Mouse (Mus musculus): ENCODE measurements around the gene Sgsm3.
"Not testable (repeated sequence)": the region's sequence is repeated elsewhere in the genome, so short reads cannot be mapped to it uniquely, and the experiment has no call there.

The Sgsm3 gene

DNA sequence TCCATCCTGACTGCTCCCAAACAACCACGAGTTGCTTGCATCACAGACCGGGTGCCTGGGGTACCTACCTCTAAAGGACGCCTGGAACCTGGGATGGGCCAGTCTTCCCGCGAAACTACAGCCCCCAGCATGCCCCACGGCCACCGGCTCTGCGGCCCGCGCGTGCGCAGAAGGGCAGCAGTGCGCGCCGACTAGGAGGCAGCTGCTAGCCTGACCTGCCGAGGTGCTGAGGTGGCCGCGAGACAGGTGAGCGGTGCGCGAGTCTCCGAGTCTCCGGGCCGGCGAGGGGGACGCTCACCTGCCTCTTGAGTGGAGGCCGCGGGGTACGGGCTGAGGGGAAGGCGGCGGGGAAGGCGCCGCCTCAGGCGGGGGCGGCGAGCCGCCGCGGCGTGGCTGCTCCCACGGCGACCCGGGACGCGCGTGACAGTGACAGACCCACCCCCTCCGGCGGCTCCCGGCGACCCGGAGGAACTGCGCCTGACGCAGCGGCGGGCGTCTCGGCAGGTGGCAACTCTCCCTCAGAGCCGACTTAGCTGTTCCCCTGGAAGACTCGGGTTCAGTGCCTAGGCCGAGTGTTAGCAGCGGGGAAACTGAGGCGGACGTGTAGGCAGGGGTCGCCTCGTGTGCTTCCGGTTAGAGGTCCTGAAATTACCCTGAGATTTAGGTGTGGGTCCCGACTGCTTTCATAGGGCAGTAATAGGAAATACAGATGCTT, at the start of gene Sgsm3:
TSS of gene Sgsm3 (plus strand) at position 146 of the 715 bp plus-strand sequence.
- DNase-seq (ENCODE audit: low read depth, low spot score), result peak; percentile 70

DNA sequence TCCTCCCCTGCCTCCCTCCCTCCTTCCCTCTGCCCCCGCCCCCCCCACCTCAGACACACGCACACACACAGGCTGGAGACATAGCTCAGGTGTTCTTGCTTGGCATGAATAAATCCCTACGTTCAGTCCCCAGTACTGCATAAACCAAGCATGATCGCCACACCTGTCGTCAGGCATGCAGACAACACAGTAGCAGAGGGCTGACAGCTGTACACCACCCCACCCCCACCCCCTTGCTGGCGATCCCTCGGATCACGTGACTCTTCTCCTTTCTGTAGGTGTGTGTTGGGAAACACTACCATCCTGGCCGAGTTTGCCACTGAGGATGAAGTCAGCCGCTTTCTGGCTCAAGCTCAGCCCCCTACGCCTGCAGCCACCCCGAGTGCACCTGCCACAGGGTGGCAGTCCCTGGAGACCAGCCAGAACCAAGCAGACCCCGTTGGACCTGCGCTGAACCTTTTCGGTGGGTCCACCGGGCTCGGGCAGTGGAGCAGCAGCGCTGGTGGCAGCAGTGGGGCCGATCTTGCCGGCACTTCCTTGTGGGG, 48.7 kb upstream of the Sgsm3 start:
- no peak for DNase-seq (ENCODE audit: low read depth, low spot score)

DNA sequence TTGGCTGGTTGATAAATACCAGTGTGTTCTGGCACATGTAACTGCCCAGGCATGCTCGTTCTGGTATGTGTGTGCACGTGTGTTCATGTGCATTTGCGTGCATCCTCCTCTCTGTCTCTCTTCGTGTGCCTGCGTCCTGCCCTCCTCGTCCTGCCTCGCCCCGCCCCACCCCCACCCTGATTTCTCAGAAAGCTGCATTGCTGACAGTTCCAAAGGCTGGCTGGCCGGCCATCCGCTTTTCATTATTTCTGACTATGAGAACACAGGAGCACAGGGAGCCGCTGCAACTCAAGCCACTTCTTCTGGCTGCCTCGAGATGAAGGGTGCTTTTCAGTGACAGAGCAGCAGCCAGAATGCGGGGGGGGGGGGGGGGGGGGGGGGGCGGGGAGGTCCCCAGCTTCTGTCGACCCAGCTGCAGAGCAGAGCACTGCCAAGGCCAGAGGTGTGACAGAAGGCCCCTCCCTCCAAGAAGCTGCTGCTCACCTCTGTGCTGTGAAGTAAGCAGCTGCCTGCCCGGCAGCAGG, 47.5 kb upstream of the Sgsm3 start:
- DNase-seq (ENCODE audit: low read depth, low spot score), result no peak

DNA sequence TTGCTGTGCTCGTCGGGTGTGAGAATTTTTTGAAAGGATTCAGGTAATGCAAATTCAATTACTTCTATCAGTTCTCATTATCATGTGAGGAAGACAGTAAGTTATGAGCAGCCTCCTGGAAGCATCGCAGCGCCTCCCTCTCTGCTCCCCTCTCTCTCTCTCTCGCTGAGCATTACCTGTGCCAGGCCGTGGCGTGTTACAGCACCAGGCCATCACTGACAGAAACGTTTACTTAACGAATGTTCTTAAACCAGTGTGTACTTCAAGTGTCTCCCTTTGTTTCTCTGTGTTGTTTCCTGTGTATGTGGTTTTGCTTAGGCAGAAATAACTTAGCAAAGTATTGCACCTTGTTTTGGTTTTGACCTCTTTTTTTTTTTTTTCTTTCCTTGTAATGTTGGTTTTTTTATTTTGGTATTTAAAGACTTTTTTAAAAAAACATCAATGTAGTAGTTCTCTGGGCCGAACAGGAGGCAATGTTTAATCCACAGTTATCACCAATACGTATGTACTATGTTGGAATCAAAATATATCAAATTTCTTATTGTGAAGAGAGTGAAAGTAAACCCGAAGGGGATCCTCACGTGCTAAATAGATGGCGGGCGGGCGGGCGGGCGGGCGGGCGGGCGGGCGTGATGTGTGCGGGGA, 46.8 kb upstream of the Sgsm3 start:
- DNase-seq (ENCODE audit: low read depth, low spot score), result not testable (repeated sequence)

DNA sequence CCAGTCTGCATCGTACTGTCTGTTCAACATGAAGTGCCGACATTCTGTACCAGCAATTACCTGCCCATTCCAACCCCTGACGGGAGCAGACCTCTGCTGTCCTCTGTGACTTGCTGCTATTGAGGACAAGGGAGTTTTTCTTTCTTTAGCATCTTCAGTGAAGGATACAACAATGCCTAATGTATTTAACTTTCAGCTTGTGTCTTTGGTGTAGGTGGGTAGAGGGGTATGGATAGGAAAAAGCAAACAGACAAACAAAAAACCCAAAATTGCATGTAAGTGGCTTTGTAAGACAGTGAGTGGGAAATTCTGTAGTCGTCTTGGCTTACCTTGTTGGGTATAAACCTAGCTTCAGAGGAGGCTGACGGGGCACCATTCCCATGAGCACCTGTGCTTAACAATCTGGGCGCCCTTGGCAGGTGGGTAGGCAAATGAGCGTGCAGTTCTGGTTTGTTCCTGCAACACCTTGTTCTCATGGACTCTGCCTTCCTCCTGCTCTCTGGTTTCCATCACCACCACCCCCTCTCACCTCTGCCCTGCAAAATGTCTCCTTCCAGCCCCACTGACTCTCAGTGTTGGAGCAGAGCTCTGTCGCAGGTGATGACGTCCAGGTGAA, 46.1 kb upstream of the Sgsm3 start:
- no peak for DNase-seq (ENCODE audit: low read depth, low spot score)

DNA sequence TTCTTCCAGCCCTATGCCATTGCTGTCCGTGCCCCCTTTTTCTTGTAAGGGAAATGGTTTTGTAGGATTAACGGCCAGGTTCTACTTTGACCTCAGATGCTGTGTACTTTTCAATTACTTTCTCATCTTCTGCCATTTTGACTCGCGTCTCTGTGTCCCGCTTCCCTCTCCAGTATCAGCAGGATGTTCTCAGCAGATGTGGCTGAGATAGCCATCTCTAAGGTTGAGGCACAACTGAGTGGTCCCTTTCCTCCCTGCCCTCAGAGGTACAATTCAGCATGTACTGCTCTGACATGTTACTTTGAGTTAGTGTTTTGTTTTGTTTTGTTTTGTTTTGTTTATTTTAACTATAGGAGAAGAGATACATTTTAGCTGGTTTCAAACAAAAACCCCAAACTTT, 42.7 kb upstream of the Sgsm3 start:
- DNase-seq (ENCODE audit: low read depth, low spot score), result no peak

DNA sequence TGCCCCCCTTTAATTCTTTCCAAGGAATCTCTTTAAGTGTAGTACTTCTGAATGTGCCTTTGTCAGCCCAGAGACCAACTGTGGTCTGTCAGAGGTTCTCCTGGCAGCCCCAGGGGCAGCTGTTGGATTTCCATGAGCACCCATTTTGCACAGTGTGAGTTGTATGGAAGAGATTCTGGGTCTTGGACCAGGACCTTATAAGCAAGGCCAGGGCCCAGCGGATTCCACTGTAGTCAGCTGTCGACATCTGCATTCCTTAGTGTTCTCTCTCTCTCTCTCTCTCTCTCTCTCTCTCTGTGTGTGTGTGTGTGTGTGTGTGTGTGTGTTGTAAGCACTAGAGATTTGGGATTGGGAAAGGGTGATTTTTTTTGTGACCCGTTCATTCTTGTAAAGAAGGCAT, 40.9 kb upstream of the Sgsm3 start:
- DNase-seq (ENCODE audit: low read depth, low spot score), result no peak

DNA sequence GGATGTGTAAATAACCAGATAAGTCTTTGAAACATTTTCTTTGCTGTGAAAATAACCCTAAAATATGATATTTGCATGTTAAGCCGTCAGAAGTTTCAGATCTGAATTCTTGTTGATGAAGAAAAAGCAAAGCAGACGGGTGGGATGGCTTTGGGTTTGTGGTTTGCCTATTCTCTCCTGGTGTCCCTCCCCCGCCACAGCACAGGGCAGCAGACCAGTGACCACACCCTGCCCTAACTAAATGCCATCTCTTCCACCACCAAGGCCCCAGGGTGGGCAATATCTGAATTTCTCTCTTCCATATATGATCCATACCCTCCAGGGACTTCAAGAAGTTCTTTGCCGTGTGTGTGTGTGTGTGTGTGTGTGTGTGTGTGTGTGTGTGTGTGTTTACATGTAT, 39.0 kb upstream of the Sgsm3 start:
- no peak for DNase-seq (ENCODE audit: low read depth, low spot score)

DNA sequence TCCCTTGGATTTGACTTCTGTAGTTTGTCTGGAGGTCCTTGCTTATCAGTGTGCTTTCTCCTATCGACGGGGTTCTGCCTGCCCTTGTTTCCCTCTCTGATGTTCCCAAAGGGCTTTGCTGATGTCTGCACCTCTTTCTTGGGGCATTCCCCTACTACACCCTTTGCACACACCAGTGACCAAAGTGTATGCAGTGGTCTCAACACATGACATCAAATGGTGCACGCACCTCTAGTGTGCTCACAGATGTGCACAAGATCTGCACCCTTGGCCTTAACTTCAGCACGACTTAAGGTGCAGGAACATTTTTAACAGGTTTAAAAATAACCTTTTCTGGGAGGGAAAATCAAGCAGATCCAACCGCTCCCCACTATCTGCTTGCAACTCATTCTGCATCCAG, 38.2 kb upstream of the Sgsm3 start:
- no peak for DNase-seq (ENCODE audit: low read depth, low spot score)

DNA sequence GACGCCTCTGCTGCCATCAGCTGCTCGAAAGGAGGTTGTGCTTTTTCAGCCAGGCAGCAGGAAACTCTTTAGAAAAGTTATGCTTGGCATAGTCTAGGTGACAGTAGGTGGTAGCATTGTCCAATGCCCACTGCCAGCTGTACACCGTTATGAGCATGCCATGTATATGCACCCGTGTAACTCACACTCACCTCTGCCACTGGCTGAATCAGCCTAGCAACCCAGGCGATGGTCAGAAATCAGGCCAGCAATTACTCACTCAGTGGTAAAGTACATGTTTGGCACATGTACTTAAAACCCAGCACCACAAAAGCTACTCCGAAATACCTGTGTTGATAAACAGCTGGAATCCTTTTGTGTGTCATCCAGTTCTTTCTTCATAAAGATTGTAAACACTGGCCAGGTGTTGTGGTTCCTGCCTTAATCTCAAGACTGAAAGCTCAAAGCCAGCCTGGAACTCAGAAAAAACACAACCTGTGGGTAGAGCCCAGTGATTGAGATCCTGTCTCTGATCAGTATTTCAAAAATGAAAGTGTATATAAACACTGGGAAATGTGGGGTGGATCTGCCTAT, 36.0 kb upstream of the Sgsm3 start:
- DNase-seq (ENCODE audit: low read depth, low spot score), result no peak

DNA sequence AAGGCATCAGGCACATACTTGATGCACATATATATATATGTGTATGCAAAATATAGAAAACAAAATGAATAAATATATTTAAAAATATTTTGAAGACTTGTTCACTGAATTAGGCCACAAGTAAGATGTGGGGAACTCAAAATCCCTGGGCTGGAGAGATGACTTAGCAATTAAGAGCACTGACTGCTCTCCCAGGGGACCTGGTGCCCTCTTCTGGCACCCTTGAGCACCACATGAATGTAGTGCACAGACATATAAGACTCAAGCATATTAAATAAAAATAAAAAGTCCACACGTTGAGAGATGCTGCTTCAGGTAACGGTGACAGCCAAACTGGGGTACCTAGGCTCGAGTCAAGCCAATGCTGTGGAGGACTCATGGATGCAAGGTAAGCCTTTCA, 31.7 kb upstream of the Sgsm3 start:
- no peak for DNase-seq (ENCODE audit: low read depth, low spot score)

DNA sequence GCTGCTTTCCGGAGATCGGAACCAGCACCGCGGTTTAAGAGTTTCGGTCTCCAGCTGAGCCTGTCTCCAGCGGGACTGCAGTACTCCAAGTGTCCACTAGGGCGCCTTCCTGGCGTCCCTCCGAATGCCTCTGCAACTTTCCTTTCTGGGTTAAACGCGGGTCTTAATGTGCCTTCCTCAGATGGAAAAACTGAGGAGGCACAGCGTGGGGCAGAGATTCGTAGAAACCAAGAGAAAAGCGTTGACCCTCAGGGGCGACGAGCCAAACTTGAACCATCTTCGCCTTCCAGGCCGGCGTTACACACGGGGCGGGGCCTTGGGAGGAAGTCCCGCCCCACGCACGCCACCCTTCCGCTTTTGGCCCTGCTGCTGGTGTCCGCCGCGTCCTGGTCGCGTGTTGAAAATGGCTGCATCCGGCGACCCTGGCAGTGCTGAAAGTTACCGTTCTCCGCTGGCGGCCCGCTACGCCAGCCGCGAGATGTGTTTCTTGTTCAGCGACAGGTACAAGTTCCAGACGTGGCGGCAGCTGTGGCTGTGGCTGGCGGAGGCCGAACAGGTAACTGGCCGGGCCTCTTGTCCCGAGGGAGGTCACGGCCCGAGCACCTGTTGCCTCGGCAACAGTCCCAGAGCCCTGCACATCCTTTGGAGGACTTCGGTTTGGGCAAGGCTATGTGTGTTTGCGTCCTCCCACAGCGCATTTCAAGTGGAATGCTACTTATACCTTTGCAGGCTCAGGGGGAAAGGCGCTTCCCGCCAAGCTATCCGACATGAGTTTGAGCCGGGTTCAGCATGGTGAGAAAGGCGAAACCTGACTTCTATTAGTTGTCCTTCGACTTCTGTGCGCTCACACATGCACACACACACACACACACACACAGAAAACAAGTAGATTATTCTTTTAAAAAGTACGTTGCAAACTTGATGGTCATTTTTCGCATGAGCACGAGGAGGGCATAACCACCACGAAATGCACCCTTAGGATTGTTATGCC, 29.1 kb upstream of the Sgsm3 start, which contains the start of gene Adsl:
TSS of gene Adsl (plus strand) at position 346 of the 991 bp plus-strand sequence.
- peak; percentile 87 for DNase-seq (ENCODE audit: low read depth, low spot score)

DNA sequence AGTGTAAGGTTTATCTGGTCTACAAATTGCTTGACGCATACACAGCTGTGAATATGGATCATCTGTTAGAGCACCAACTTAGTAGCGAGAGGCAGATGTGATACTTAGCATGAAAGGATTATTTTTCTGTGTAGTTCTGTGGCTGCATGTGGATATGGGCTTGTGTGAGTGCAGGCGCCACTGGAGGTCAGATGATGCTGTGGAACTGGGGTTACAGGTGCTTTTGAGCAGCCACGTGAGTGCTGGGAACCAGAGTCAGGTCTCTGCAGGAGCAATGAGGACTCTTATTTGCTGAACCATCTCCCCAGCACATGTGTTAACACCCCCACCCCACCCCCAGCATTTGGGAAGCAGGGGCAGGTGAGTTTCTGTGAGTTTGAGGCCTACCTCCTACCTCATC, 28.1 kb upstream of the Sgsm3 start:
- no peak for DNase-seq (ENCODE audit: low read depth, low spot score)

DNA sequence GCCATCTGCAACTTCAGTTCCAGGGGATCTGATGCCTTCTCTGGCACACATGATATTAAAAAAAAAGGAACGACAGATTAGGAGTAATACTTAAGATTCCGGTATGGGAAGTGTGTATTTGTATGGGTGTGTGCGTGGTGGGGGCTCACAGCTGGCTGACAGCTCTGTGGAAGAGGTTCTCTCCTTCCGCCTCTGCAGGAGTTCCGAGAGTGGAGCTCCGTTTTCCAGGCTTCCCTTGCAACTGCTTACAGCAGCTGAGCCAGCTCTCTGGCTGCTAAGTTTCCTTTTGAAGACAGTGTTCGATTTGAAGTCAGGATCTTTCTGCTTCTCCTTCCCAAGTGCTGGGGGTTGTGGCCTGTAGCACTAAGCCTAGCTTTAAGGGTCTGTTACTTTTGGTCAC, 27.5 kb upstream of the Sgsm3 start:
- no peak for DNase-seq (ENCODE audit: low read depth, low spot score)

DNA sequence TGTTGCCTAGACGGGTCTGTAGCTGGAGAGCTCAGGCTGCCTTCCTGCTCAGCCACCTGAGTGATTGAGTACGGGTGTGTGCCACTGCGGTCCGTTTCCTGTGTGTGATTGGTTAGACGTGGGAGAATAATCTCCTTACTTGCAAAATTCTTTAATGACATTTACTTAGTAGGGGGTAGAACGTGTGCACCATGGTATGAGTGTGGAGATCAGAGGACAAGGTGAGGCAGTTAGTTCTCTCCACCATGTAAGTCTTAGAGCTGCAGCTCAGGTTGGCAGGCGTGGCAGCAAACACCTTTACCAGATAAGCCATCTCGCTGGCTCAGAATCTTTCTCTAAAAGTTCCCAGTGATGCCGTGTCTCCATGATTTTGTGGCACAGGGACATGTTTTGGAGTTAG, 23.6 kb upstream of the Sgsm3 start:
- DNase-seq (ENCODE audit: low read depth, low spot score), result no peak

DNA sequence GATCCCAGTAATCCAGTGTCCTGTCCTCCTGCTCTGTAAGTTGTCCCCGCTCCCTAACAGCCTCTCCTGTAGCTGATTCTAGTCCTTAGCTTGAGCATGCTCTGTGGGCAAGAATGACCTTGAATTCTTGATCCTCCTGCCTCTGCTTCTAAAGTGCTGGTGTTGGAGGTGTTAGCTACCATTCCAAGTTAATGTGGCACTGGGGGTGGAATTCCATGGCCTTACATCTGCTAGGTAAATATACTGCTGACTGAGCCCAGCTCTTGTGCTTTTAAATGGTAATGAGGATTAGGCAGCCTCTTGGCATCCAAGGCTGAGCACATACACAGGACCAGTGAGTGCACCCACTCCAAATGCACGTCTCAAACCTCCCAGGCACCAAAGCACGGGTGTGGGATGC, 22.7 kb upstream of the Sgsm3 start:
- DNase-seq (ENCODE audit: low read depth, low spot score), result no peak

DNA sequence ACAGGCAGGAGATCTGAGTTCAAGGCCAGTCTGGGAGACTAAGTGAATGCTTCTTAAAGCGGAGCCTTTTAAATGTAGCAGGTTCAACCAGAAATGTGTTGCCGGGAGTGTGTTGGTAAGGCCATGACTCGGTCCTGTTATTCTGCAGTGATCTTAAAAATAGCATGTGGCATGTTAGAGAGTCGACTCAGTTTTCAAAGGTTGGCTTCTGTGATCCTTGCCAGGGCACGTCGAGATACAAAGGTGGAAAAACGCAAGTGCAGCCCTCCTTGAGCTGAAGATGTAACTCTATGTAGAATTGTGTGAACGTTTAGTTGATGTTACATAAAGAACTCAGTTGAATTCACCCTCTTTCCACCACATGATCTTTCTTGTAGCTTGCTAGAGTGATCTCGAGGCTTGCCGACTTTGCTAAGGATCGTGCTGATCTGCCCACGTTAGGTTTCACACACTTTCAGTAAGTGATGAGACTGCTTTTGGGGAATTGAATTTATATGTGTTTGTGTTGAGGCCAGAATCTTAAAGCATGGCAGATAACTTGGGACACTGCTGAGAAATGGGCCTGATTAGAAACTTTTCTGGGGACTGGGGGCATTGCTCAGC, 21.6 kb upstream of the Sgsm3 start:
- no peak for DNase-seq (ENCODE audit: low read depth, low spot score)

DNA sequence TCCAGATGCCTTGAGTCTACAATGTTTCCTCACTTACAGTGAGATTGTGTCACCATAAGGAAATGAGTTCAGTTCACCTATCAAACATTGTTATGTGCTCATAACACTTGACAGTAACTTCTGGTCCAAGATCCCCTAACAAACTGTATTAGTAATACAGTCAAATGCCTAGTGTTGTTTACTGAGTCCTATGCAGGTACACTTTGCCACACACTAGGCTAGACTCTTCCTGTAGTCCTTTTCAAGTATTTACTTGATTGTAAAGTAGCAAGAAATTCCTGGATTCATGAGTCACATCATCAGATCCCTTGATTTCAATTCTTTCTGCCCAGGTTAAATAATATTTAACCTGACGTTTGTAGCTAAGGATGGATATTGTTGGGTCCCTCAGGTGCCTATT, 8.2 kb upstream of the Sgsm3 start:
- no peak for DNase-seq (ENCODE audit: low read depth, low spot score)

DNA sequence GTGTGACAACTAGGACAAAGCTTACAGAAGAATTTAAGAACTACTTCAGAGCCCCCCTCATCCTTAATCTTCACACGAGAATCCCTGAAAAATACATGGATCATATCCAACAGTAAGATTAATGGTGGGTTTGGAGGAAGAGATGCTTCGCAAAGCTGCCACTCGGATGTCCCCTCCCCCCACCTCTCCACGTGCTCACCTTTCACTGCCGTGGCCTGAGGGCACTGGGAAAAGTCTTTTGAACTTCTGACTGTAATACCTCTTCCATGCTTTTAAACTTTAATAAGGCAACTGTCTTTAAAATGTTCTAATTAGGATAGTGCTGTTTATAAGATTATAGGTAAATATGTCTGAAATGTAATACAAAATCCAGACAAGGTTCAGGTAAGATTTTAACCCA, 3.3 kb upstream of the Sgsm3 start:
- no peak for DNase-seq (ENCODE audit: low read depth, low spot score)

DNA sequence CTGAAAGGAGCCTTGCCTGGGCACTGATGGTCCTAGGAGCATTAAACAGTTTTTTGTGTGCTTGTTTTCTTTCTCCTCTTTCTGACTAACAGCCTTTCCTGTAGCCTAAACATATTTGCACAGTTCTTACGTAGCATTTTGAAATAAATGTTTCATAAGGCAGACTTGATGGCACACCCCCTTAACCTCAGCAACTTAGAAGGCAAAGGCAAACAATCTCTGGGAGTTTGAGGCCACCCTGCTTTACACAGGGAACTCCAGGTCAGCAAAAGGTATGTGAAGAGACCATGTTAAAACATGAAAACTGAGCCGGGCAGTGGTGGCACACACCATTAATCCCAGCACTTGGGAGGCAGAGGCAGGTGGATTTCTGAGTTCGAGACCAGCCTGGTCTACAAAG, 1.9 kb upstream of the Sgsm3 start:
- no peak for DNase-seq (ENCODE audit: low read depth, low spot score)

DNA sequence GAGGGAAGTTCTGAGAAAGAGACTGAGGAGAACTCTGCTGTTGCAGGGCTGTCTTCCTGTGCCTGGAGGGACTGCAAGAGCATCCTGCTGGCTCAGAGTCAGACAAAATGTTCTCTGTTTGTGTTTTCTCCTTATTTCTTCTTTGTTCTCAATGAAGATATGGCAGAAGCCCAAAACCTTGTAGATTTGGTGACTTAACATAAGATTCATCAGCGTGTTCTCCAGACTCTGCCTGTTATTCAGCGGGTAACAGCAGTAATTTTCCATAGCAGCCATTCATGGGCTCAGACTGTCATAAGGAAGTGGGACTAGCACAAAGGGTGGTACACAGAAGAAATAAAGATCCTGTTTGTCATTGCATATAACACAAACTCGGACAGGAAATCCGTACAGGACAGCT, 2.0 kb downstream of the Sgsm3 start:
- no peak for DNase-seq (ENCODE audit: low read depth, low spot score)

Measured in c-Kit-negative CD71-positive TER-119-positive erythroid progenitor cells, embryonic 14.5 days (primary cell).